Mouse (Mus musculus) testis, postnatal 10 days (tissue): Measurements from ENCODE around the gene Camk1d.

Experiments used
- DNase-seq: peaks from one replicate; pipeline ENCODE4 v3.0.0; 2021; ENCODE audit warnings: low spot score

The Camk1d gene

GRCm38 (mm10) chr2:5714211-5715053 is at the start of gene Camk1d:
Gene Camk1d (minus strand): TSS chr2:5714515.
- DNase-seq: peak; percentile 79

GRCm38 (mm10) chr2:5762031-5762430 is 47.7 kb upstream of the Camk1d start:
- no peak for DNase-seq

DNA sequence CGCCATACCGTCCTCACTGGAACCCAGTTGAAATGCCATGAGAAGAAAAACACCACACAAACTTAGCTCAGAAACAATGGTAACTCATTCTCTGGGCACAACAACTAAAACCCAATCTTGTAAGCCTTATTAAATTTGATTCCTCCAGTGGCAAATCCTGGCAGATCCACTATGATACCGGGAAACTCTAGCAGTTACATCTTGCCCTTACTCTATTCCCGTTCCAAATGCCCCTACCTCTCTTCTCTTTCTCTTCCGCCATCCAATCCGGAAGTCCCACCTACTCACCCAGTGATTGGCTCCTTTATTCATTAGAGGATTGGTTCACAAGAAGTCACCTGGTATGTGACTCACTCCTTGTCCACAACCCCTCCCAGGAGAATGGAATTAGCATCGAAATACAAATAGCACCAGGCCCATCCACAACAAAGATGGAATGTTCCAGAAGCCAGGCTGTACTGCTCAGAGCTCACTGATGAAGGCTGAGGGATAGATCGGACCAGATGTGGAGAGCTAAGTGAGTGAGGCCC is 46.2 kb upstream of the Camk1d start:
- no peak for DNase-seq

DNA sequence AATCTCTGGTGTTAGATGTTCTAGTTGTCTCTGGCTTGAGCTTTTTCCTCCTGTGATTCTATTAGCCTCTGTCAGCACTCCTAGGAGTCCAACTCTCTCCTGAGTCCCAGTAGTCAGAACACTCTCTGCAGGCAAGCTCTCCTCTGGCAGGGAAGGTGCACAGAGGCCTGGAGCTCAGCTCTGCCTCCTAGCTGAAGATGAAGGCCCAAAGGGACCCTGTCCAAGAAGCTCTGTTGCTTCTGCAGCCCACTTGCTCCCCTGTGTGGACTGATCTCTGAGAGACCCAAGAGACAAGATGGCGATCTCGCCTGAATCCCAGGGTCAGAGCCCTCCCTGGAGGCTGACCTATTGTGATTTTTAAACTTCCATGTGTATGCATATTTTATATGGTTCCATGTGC is 44.3 kb upstream of the Camk1d start:
- no peak for DNase-seq

- DNase-seq: no peak
Observed at GRCm38 (mm10) chr2:5750872-5751271, 36.6 kb upstream of the Camk1d start.

GRCm38 (mm10) chr2:5749210-5749609 is 34.9 kb upstream of the Camk1d start:
- DNase-seq: no peak

DNA sequence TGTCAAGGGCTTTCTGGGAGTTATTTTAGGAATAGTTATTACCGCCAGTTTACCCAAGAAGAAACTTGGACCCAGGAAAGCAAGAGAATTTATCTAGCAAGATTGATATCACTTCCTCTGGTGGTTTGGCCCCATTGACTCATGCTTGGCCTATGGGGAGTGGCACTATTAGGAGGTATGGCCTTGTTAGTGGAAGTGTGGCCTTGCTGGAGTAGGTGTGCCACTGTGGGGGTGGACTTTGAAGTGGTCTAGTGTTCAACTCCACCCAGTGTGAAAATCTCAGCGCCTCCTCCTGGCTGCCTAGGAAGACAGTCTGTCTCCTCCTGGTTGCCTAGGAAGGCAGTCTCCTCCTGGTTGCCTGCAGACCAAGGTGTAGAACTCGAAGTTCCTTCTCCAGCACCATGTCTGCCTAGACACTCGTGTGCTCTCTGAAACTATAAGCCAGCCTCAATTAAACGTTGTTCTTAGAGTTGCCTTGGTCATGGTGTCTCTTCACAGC is 33.3 kb upstream of the Camk1d start:
- no peak for DNase-seq

GRCm38 (mm10) chr2:5746529-5746928 is 32.2 kb upstream of the Camk1d start:
- DNase-seq: no peak

- DNase-seq: no peak
Observed at GRCm38 (mm10) chr2:5743886-5744285, 29.6 kb upstream of the Camk1d start.

DNA sequence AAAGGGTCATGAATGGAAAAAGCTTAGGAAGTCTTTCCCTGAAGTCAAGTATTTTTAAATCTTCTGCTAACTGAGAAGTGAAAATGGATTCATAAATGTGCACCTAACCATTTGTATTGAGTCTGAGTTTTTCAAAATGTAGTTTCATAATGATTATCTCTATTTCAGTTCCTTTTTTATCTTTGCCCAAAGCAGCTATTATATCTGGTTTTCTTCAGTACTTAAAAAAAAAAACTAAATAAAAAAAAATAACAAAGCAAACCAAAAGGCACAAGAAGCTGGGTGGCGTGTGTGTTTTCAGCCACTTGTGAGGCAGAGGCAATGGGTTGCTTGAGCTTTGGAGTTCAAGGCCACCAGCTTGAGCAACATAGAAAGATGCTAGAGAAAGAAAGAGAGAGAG is 26.6 kb upstream of the Camk1d start:
- no peak for DNase-seq

GRCm38 (mm10) chr2:5735881-5736280 is 21.6 kb upstream of the Camk1d start:
- no peak for DNase-seq

GRCm38 (mm10) chr2:5733300-5734085 is 19.2 kb upstream of the Camk1d start:
- DNase-seq: no peak

DNA sequence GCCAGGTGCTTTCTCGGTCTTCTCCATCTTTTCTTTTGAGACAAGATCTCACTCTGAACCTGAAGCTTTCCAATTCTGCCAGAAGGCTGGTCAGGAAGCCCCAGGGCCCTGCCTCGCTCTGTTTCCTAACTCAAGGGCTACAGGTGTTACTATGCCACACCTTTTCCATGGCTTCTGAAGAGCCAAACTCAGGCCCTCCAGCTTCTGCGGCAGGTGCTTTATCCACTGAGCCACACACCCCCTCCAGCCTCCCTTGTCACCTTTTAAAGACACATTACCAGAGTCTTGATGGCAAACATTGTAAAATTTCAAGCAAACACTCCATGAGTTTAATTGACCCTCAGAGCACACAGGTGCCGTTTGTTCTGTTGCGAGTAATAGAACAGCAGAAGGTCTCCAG is 17.7 kb upstream of the Camk1d start:
- no peak for DNase-seq

DNA sequence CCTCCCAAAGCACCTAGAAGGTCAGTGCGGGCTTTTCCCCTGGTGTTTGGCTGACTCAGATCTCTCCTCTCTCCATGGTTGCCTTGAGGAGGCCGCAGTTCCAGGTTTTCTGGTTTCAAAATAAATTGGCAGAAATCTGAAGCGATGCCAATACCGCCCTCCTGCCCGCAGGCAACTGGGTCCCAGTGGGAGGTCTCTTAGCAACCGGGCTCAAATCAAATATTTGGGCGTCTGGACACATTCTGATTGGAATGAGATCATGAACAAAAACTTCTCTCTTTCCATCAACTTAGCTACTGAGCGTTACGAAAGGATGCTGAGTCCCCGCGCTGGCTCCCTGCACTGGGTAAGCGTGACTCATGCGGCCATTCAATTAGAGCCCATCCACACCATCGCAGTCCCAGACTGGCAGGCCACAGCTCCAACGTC is 16.1 kb upstream of the Camk1d start:
- no peak for DNase-seq

- DNase-seq: no peak
Observed at GRCm38 (mm10) chr2:5729931-5730330, 15.6 kb upstream of the Camk1d start.

DNA sequence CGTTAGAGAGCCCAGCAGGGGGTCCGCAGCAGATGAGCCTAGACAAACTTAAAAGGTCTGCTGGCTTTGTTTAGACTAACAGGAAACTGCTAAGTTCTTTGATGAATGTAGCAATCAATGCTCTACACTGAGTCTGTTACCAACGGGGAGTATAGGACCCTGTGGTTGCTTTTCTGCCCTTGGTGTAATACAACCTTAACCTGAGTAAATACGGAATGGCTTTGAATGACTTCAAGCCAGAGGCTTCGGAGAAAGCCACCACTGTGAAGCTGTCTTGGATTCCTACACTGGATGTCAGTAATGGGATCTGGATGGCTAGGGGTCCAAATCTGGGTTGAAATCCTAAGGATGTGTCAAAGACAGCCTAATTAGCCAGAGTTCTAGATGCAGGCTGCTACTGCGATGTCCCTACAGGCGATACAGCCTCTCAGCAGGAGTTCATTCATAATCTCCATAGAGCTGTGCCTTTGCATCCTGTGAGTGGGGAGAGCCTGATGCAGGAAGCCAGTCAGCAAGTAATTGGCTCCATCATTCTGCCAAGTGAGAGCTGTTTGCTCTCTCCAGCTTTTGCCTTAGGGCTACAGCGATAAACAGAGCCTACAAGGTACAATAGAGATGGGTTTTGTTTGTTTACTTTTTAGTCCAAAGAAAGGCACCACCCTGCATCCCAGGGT is 10.8 kb upstream of the Camk1d start:
- DNase-seq: no peak

DNA sequence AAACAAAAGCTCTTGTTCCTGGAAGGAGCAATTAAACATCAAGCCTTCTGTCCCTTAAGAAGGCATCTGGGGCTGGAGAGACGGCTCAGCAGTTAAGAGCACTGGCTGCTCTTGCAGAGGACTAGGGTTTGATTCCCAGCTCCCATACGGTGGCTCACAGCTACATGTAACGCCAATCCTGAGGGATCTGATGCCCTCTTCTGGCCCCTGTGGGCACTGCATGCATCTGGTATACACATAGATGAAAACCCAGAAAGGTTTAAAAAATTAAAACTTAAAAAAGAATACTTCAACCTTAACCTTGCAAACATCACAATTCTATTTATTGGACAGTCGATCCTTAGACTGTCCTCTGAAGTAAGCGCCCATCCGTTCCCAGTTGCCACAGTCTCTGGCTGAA is 3.4 kb upstream of the Camk1d start:
- DNase-seq: no peak

GRCm38 (mm10) chr2:5715544-5715943 is 1.2 kb upstream of the Camk1d start:
- DNase-seq: no peak

DNA sequence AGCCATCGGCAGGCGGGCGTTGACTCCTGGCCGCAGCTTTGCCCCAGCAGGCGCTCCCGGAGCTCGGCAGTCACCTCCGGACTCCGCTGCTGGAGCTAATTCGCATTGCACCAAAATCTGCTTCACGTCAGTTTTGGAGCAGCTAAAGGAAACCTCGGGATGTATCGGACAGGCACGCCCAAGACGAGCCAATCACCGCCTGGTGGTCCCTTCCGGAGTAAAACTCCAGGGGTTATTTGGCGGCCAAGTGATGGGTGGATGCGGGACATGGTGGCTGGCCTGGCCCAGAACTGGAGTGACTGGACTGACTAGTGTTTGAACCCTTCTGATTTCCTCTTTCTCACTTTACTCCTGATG is 717 bp upstream of the Camk1d start:
- DNase-seq: no peak

- DNase-seq: peak; percentile 52
Observed at GRCm38 (mm10) chr2:5713325-5714210, 747 bp downstream of the Camk1d start.

DNA sequence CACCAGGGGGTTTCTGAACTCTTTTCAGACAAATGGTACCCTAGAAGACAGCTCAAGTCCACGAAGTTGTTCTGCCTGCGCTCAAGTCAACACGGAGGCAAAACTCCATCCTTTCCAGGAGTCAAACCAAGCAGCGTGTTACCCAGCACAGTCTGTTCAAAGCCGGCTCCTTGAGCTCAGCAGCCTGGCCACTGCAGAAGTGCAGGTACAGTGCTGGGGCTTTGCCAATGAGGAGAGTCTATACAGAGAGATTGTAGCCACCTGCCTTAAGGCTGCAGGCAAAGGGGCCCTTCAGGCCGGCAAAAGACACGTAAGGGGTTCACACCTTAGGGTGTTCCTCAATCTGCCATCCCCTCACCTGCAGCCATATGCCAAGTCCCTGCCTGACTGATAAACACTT is 2.1 kb downstream of the Camk1d start:
- DNase-seq: no peak
